Mouse (Mus musculus): ENCODE data around the gene Ube2e3.

The Ube2e3 gene

DNA sequence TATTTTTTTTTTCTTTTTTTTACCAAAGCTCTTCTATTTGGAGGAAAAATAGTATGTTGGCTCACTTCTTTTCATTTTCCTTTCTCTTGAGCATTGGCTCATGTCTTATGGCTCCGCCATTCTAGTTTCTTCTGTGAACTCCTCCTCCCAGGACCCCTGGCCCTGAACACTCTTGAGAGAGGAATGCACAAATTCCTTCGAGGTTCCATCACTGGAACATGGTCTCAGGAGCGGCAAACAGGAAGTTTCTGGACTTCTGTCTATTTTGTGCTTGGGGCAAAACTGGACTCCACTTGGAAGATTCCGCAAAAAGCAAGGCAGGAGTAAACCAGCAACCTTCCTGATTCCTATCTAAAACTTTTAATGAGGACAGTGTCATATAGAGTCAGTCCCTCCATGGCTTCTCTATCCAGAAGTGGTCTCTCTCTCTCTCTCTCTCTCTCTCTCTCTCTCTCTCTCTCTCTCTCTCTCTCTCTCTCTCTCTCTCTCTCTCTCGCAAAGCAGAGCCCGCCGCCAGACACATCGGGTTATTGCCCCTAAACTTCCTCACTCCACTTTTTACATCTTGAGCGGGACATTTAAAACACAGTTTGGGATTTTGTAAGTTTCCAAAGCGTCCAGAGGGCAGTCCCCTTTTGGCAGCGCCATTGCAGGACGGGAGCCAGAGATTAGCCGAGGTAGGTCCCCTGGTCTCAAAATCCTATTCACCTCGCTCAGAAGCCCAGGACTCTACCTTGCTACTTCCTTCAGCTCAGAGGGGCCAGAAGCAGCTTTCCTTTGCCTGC, at the start of gene Ube2e3:
Gene Ube2e3, plus strand, starts transcription at position 399 of the 785 bp plus-strand sequence.
- in situ Hi-C loops (cut with MboI, MseI): no loop called here

DNA sequence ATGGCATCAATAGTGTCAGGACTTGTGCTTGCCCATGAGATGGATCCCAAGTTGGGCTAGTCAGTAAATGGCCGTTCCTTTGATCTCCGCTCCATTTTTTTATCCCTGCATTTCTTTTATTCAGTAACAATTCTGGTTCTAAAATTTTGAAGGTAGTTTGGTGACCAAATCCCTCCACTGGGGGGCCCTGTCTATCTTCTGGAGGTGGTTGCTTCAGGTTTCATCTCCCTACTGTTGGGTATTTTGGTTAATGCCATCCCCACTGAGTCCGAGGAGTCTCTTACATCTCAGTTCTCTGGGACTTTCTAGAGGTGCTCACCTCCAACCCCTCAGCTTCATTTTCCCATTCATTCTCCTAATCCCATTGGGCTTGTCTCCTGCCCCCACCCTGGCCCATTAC, 38.0 kb upstream of the Ube2e3 start:
- in situ Hi-C loops (cut with MboI, MseI): loop anchor here (5.0 kb wide), 1 partner anchor 87 kb away; no protein-coding TSS in a partner anchor

- in situ Hi-C loops (cut with MboI, MseI): no loop called here
These were observed 26.3 kb upstream of the Ube2e3 start for GRCm38 (mm10) chr2:78841494-78842224.

GRCm38 (mm10) chr2:78844365-78844764, 23.6 kb upstream of the Ube2e3 start:
- in situ Hi-C loops (cut with MboI, MseI): no loop called here

DNA sequence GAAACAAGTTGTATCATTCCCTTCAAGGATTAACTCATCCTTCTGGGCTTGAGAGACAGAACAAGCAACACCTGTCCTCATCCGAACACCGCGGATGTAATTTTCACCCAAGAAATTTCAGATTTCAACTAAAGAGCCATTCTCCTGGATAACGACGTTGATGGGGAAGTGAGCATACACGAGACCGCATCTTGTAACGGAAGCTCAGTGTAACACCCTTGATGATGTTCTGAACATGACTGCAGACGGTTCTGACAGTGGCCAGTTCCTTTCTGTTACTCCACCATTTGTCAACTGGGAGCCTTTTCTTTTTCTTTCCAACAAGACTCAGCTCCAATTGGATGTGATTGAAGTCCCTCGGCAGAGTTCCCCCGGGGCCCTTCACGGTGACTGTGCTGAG, 22.6 kb upstream of the Ube2e3 start:
- in situ Hi-C loops (cut with MboI, MseI): no loop called here

DNA sequence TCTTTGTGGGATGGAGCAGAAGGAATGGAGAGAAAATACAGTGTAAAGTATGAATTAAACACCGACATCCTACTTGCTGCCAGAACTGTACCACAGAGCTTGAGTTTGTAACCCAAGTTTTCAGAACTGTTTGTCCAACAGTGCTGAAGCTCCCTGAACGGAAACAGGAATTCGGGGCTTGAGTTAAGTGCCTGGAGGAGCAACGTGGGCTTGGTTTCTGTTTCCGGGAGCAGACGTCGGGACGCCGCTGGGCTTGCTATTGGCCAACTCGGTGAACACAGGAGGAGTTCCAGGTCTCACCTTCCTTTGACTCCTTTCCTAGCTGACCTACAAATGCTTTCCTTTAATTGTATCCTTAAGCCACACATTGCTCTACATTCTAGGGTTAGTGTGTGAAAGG, 22.2 kb upstream of the Ube2e3 start:
- in situ Hi-C loops (cut with MboI, MseI): no loop called here

- in situ Hi-C loops (cut with MboI, MseI): no loop called here
These were observed 13.6 kb upstream of the Ube2e3 start for GRCm38 (mm10) chr2:78854315-78854714.

GRCm38 (mm10) chr2:78858628-78859027, 9.3 kb upstream of the Ube2e3 start:
- in situ Hi-C loops (cut with MboI, MseI): no loop called here

- in situ Hi-C loops (cut with MboI, MseI): no loop called here
These were observed 8.4 kb upstream of the Ube2e3 start for GRCm38 (mm10) chr2:78859266-78860087.

DNA sequence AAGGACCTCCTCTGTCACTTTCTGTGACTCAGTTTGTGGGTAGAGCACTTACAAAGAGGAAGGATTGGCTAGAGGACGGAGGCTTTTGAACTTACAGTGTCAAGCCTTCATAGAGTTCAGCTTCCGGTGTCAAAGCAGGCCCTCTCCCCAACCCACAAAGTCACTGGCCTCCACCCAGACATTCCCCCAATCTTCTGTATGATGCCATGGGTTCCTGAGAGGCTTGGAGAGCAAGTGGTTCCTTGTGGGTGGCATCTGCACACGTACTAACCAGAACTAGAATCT, 7.9 kb upstream of the Ube2e3 start:
- in situ Hi-C loops (cut with MboI, MseI): no loop called here

DNA sequence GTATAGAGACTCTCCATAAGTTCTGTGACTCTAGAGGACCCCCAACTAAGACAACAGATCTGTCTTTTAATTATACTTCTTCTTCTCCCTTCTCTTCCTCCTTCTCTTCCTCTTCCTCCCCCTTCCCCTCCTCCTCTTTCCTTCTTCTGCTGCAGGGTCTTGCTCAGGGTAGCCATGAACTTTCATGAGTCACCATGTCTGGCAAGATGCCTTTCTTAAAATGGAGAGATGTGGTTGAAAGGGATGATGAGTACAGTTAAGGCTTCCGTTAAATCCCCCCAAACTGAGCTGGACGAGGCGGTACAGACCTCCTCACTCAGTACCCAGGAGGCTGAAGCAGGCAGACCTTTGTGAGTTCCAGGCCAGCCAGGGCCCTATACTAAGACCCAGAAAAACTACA, 3.8 kb upstream of the Ube2e3 start:
- in situ Hi-C loops (cut with MboI, MseI): no loop called here

- in situ Hi-C loops (cut with MboI, MseI): no loop called here
These were observed 3.1 kb upstream of the Ube2e3 start for GRCm38 (mm10) chr2:78864866-78865265.

DNA sequence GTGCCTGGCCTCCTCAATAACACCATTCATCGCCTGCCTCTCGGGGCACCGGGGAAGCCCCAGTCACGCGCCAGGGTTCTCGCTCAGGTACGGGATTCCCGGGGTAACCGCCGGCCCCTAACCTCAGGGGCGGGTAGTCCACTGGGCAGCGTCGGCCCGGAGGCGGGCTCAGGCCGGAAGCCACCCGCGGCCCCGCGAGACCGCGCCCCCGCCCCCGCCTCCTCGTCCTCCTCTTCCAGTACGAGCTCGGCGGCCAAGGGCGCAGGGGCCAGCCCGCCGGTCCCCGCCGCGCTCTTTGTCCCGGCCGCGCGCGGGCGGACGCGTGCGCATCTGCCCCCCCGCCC, 559 bp downstream of the Ube2e3 start:
- in situ Hi-C loops (cut with MboI, MseI): no loop called here

- in situ Hi-C loops (cut with MboI, MseI): no loop called here
These were observed 1.2 kb downstream of the Ube2e3 start for GRCm38 (mm10) chr2:78868951-78869720.

DNA sequence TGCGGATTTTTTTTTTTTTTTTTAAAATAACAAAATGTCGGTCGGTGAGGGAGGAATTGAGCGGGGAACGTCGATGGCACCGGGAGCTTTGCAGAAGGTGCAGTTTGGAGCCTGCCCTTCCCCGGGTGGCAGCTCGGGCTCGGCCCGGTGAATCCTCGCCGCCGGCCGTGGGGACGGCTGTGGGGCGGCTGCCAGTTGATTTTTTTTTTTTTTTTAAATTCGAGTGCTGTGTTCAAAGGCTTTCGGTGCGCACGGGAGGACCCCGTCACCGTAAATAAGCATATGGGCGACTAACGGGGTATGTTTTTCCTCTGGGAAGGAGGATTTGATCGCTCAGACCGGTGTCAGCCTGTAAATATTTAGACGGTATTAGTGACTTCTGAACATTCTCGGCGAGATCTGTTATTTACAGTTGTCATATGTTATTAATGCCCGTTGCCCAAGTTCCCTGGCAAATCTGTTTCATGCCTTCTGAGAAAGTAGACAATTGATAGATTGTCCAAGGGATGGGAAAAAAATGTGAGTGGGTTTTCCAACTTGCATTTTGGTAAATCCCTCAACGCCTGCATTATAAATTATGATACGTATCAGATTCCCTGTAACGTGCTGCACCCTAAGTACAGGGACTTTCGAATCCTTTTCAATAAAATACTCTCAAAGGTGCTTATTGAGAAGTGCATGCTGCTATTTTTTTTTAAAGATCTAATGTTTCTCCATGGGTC, 2.0 kb downstream of the Ube2e3 start:
- in situ Hi-C loops (cut with MboI, MseI): no loop called here

- in situ Hi-C loops (cut with MboI, MseI): no loop called here
These were observed 2.6 kb downstream of the Ube2e3 start for GRCm38 (mm10) chr2:78870443-78871025.

DNA sequence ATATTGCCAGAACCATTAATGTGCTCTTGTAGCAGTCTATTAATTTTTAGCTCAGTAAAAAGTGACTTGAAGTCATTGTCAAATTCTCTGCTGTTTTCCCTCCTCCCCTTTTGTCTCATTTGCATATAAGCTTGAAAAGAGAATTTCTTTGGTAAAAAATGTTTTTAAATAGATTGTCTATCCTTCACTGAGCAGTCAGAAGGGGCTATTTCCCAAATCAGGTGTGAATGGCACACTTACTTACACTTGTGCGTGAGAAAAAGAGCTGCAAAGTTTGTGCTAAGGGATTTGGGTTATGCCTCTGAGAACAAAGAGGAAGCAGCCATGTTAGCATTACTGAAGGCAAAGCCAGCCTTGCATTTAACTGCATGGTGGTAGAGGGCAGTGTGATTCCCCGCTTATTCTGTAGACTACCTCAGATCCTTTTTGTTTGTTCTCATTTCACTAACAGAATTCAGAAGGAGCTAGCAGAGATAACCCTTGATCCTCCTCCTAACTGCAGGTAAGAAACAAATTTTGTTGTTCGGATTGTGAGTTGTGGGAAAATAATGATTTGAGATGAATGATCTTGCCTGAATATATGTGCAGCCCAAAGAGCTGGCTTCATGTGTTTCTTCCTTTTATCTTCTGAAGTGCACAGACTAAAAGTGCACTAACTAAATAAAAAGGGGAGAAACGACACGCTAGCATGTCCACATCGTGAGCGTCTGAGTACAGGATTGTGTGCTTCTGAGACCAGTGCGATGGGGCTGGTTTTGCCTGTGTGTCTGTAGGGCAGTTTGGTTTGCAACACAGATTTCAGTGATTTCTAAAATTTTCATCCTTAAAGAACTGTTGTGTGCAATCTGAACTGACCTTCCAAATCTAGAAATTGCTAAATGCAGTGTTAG, 4.3 kb downstream of the Ube2e3 start:
- in situ Hi-C loops (cut with MboI, MseI): no loop called here

GRCm38 (mm10) chr2:78873946-78874345, 6.0 kb downstream of the Ube2e3 start:
- in situ Hi-C loops (cut with MboI, MseI): no loop called here

- in situ Hi-C loops (cut with MboI, MseI): no loop called here
These were observed 8.1 kb downstream of the Ube2e3 start for GRCm38 (mm10) chr2:78876002-78876401.

DNA sequence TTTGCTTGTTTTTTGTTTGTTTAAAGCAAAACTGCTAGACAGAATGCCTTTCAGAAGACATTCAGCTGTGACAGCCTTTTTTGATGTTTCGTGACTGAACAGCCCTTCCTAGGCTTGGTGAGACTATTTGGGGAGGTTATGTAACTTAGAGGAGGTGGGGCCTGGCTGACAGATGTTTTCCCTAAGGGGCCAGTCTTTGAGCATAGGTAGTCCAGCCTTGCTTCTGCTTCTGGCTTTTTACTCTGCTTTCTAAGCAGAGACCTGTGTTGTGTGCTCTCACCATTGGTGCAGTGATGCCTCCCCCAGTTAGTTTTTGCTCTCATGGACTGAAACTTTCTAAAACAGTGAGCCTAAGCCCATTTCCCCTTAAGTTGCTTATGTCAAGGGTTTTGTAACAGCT, 14.1 kb downstream of the Ube2e3 start:
- in situ Hi-C loops (cut with MboI, MseI): no loop called here

All from T-helper 1 cell (primary cell).